ENCODE assay signal across 17 mouse cellular contexts in genomic region chr14:103825934-103826333, GRCm38 (mm10). TPM values are rescaled to one million over a fixed set of nuclear protein-coding genes. Genes with fewer than 3 reads are reported as not detected.
"Had no signal": no experiment of that assay in that cellular context is flagged by ENCODE, and none has a peak within 500 bp of the region (broad histone marks: within the 10 kb centered on the region; RNA-seq: fewer than 3 reads in every experiment).

No protein-coding gene starts in this region.

- H3K9me3 ChIP-seq: midbrain, embryonic 13.5 days; midbrain, embryonic 15.5 days; neural tube, embryonic 12.5 days had no signal

- ATAC-seq: midbrain, embryonic 13.5 days; midbrain, embryonic 15.5 days had no signal

- H3K4me2 ChIP-seq: lung, embryonic 14.5 days; midbrain, embryonic 11.5 days; midbrain, embryonic 13.5 days; midbrain, embryonic 15.5 days; neural tube, embryonic 12.5 days had no signal

- H3K4me1 ChIP-seq: megakaryocyte, embryonic 14.5 days; midbrain, embryonic 13.5 days; midbrain, embryonic 15.5 days had no signal

- H3K36me3 ChIP-seq: midbrain, embryonic 15.5 days had no signal

- H3K9ac ChIP-seq: lung, embryonic 14.5 days; midbrain, embryonic 13.5 days; midbrain, embryonic 15.5 days; neural tube, embryonic 12.5 days had no signal

- DNase-seq: lung, adult 18-20 months; lung, embryonic 14.5 days; lung, postnatal 10 days; lung, postnatal 4 days; right cerebral cortex, postnatal 25 days; right cerebral cortex, postnatal 4 days; spleen, adult 18-20 months; thymus, adult 18-20 months; thymus, postnatal 14 days; thymus, postnatal 36 days had no signal

- H3K4me3 ChIP-seq: megakaryocyte, embryonic 14.5 days; midbrain, embryonic 13.5 days; midbrain, embryonic 15.5 days; neural tube, embryonic 12.5 days had no signal

- H3K27me3 ChIP-seq: megakaryocyte, embryonic 14.5 days; midbrain, embryonic 13.5 days; midbrain, embryonic 15.5 days; neural tube, embryonic 12.5 days had no signal

- H3K27ac ChIP-seq: midbrain, embryonic 13.5 days; midbrain, embryonic 15.5 days; neural tube, embryonic 12.5 days had no signal

RNA-seq across cellular contexts. Expression of gene Ednrb, which starts 18.3 kb away (rescaled TPM):
- total RNA-seq: monocyte, adult 5-6 weeks; neutrophil, adult 5-6 weeks had no signal
